Mouse (Mus musculus) embryonic fibroblast, embryonic 13.5 days (primary cell): ENCODE results near the gene Kdelr2.

Experiments
- CTCF ChIP-seq: IDR thresholded peaks from 2 replicates; pipeline ENCODE4 v1.5.1; 2011; ENCODE audit warnings: mild to moderate bottlenecking, control low read depth, low read length, moderate library complexity, borderline replicate concordance; ENCODE audit not compliant: insufficient read depth
- POLR2A ChIP-seq: IDR thresholded peaks from 2 replicates; pipeline ENCODE4 v1.6.1; 2011; ENCODE audit warnings: low read depth, mild to moderate bottlenecking, control low read depth, low read length, moderate library complexity

GRCm38 (mm10) chr5:143369611-143370255 lies 33.9 kb upstream of the Kdelr2 start:
- TF ChIP-seq POLR2A, result no peak
- TF ChIP-seq CTCF, result no peak
